Mouse (Mus musculus) monocyte, adult 5-6 weeks (primary cell): ENCODE measurements at regions not wholly inside any gene's neighbourhood (a gene's known extent, or its start where the extent isn't known, plus 50 kb on each side); places are given as distances from the start of the nearest gene placed in this dataset.

Experiments used
- ATAC-seq: fragments of 153-309, 156-312 bp; replicated peaks from 2 replicates; pipeline ENCODE4 v1.8.0; 2017; ENCODE audit warnings: mild to moderate bottlenecking; ENCODE audit not compliant: low TSS enrichment, insufficient number of reproducible peaks, severe bottlenecking, poor library complexity, low FRiP score

GRCm38 (mm10) chr4:55134339-55134738, 189.5 kb downstream of the Zfp462 start:
- ATAC-seq = no peak

- ATAC-seq = no peak
Measured at GRCm38 (mm10) chr4:55134791-55135190, 189.9 kb downstream of the Zfp462 start.

GRCm38 (mm10) chr4:55136283-55136682, 191.4 kb downstream of the Zfp462 start:
- ATAC-seq = no peak

DNA sequence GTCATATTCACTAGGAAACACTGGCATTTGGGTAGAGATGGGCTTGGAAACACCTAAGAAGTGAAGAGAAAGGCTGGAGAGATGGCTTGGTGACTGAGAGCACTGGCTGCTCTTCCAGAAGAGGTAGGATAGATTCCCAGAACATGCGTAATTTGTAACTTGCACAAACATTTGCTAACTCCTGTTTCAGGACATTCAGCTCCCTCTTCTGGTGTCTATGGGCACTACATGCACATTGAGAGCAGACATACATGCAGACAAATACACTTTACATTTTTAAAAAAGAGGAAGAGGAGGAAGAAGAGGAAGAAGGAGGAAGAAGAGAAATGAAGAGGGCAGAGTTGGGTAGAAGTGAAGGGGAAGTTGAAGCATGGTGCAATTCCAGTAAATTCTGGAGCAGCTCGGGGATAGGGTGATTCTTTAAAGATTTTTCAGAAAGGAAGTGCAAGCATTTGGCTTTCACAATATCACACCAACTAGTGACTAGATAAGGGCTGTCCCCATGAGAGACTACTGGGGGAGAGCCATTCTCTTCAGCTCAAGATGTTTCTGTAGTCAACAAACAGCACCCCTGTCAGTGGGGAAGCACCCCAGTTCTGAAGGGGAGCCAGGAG, 193.0 kb downstream of the Zfp462 start:
- ATAC-seq = no peak

DNA sequence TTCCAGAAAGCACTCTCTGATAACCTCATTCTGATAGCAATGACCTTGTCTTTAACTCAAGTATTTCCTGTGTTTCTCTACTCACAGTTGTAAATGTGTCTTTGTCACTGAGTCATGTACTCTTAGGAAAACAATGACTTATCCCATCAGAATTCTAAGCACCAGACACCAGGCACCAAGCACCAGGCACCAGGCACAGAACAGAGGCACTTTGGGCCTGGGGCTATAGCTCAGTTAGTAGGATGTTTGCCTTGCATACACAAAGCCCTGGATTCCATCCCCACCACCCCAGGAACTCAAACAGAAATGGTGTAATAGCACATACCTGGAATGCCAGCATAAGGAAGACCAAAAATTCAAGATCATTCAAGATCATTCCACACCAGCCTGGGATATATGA, 196.5 kb downstream of the Zfp462 start:
- no peak for ATAC-seq

- ATAC-seq = no peak
Measured at GRCm38 (mm10) chr4:55141923-55142732, 197.3 kb downstream of the Zfp462 start.

DNA sequence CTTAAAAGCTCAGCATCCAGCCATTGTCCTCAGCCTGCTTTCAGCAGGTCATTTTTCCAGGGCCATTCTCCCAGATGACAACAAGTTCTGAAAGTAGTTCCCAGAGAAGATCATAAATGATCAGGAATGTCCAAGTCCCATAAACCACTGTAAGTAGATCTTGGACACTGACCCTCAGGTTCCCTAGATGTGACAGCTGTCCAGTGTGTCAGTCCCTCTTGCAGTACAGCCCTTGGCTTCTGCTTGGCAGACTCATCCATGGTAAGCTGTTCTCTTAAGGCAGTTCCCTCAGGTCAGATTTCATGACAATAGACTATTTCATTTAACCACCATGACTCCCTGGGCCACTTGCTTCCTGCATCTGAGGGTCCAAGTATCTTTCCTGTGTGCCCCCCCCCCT, 198.6 kb downstream of the Zfp462 start:
- ATAC-seq = no peak

DNA sequence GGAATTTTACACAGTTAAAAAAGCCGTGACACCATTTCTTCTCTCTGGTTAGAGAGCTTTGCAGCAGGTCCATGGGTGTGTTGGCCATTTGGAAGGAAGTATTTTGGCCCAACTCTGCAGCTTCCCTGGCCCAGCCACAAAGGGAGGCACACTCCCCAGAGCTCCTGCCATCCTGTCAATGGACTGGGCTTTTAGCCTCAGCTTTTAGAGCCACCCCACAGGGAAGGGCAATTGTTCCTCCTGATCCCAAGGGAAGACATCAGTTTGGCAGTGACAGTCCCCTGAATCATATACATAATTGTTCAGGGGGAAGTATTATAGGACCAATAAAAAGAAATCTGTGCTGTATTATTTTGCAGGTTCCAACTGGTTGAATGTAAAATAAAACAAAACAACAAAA, 200.1 kb downstream of the Zfp462 start:
- ATAC-seq = no peak

GRCm38 (mm10) chr4:55145968-55146367, 201.1 kb downstream of the Zfp462 start:
- ATAC-seq = no peak

- no peak for ATAC-seq
Measured at GRCm38 (mm10) chr4:55148380-55148779, 201.5 kb upstream of the Rad23b start.

GRCm38 (mm10) chr4:55154556-55154955, 195.3 kb upstream of the Rad23b start:
- no peak for ATAC-seq

DNA sequence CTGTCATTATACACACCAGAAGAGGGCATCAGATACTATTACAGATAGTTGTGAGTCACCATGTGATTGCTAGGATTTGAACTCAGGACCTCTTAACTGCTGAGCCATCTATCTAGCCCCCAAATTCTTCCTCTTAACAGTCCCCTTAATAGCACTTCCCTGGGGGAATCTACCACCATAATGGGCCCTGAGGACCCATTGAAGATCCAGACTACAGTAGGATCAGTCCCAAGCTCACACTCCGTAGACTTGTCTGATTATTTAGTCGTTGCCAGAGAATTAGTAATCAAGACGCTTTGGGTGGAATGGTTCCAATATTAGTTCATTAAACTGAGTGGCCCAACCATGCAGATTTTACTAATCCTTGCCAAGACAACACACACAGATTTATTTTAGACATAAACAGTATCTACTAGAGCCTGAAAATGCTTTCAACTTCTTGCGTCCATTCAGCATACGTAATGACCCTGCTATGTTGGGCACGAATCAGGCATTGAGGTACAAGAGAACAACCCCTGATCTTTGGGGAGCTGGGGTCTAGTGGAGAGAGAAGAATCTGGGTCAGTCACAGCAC, 191.6 kb upstream of the Rad23b start:
- ATAC-seq = no peak

- ATAC-seq = no peak
Measured at GRCm38 (mm10) chr4:55166266-55166665, 183.6 kb upstream of the Rad23b start.

- no peak for ATAC-seq
Measured at GRCm38 (mm10) chr4:55169063-55169462, 180.8 kb upstream of the Rad23b start.

DNA sequence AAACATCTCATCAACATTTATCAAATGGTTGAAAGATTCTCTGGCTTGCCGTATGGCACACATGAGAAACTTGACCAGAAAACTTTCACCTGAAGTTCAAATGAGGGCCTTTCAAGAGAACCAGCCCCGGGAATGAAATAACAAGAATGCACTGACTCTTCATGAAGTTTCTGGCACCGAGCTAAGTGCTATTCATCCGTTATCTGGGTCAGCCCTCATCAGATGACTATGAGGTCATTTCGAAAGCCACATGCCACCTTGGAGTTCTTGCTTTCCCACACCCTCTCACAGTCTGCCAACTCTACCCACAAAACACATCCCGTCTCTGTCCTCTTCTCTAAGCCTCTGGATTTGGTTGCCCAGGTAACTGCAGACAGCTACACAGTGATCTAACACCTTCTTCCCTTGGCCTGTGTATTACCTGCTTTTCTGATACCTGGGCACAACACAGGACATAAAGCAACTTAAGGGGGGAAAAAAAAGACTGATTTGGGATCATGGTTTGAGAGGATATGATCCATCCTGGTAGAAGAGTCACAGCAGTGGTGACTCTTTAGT, 177.4 kb upstream of the Rad23b start:
- ATAC-seq = no peak

- ATAC-seq = no peak
Measured at GRCm38 (mm10) chr4:55176026-55176425, 173.8 kb upstream of the Rad23b start.

DNA sequence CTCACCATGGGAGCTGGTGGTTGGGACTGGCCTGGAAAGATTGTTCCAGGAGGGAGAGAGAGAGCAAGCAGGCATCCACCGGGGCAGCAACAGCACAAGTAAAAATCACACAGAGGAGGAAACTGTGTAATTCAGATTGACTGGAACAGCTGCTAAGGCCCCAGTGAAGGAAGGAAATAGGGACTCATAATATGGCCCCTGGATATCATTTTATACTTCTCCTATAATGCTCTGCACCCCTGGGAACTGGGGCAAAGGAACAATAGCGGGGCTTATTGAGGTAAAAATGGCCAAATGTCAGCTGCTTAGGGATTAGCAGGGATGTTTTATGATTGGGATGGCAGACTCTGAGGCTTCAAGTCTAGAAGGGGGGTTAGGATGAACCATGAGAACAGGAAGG, 170.4 kb upstream of the Rad23b start:
- ATAC-seq = no peak

DNA sequence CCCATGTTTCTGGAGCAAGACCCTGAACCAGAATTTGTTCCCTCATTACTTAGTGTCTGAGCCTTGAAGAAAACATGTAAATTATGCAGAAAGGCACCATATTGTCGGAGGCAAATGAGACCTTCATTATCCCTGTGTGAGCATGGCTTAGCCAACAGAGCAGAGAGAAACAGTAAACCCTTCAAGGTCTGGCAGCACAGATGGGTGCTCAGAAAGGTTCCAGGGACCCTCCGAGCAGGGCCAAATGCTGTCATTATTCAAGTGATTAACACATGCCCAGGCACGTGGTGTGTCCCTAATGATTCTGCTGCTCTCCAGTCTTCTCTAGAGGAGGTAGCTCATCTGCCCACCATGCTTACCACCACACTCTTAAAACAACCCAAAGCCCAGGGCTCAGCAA, 166.3 kb upstream of the Rad23b start:
- ATAC-seq = no peak

DNA sequence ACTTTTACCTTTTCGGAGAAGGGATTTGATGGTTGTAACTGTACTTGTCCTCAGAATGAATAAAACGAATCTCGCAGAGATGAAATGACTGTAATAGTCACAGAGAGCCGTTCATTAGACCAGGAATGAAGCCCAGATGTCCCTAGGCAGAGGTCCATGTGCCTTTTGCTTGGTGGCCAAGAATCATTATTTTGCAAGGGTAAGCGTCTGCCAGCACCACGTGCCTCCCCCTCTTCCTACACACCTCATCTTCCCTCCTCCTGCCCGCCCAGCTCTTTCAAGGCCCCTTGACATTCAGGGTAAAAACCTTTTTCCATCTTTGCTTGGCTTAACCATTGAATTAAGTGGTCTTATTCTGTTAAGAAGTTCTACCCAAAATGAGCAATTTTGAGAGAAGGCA, 161.1 kb upstream of the Rad23b start:
- no peak for ATAC-seq

- ATAC-seq = no peak
Measured at GRCm38 (mm10) chr4:55190586-55190985, 159.3 kb upstream of the Rad23b start.
